Mouse (Mus musculus): ENCODE results near the gene Gm20662.

The Gm20662 gene

GRCm38 (mm10) chr9:107975399-107976386, 20.5 kb upstream of the Gm20662 start, which contains the start of gene Uba7:
Gene Uba7 (plus strand): TSS chr9:107975505.
- DNase-seq (ENCODE audit: low spot score) = peak; percentile 67

GRCm38 (mm10) chr9:107978815-107979214, 17.3 kb upstream of the Gm20662 start:
- no peak for DNase-seq (ENCODE audit: low spot score)

GRCm38 (mm10) chr9:107981684-107982605, 14.2 kb upstream of the Gm20662 start:
- no peak for DNase-seq (ENCODE audit: low spot score)

- DNase-seq (ENCODE audit: low spot score) = peak; percentile 56
Observed at GRCm38 (mm10) chr9:107982681-107983346, 13.3 kb upstream of the Gm20662 start, which contains the start of gene Gm20661. Gene Gm20661 (plus strand): TSS chr9:107983058.

GRCm38 (mm10) chr9:107983421-107983890, 12.7 kb upstream of the Gm20662 start:
- peak; percentile 26 for DNase-seq (ENCODE audit: low spot score)

GRCm38 (mm10) chr9:107984052-107984753, 11.9 kb upstream of the Gm20662 start:
- no peak for DNase-seq (ENCODE audit: low spot score)

GRCm38 (mm10) chr9:107984754-107985055, 11.4 kb upstream of the Gm20662 start:
- no peak for DNase-seq (ENCODE audit: low spot score)

- DNase-seq (ENCODE audit: low spot score) = peak; percentile 92
Observed at GRCm38 (mm10) chr9:107985131-107986119, 10.7 kb upstream of the Gm20662 start, which contains the start of gene Inka1. Gene Inka1 (minus strand): TSS chr9:107985879.

- peak; percentile 73 for DNase-seq (ENCODE audit: low spot score)
Observed at GRCm38 (mm10) chr9:107986376-107986775, 9.8 kb upstream of the Gm20662 start.

- DNase-seq (ENCODE audit: low spot score) = no peak
Observed at GRCm38 (mm10) chr9:107987950-107988349, 8.2 kb upstream of the Gm20662 start.

- DNase-seq (ENCODE audit: low spot score) = no peak
Observed at GRCm38 (mm10) chr9:107992197-107992596, 4.0 kb upstream of the Gm20662 start, which contains the start of gene Cdhr4. Gene Cdhr4 (plus strand): TSS chr9:107992497.

GRCm38 (mm10) chr9:107993013-107993412, 3.1 kb upstream of the Gm20662 start:
- DNase-seq (ENCODE audit: low spot score) = no peak

- no peak for DNase-seq (ENCODE audit: low spot score)
Observed at GRCm38 (mm10) chr9:107994464-107994863, 1.7 kb upstream of the Gm20662 start.

- no peak for DNase-seq (ENCODE audit: low spot score)
Observed at GRCm38 (mm10) chr9:107995513-107995912, 636 bp upstream of the Gm20662 start.

GRCm38 (mm10) chr9:108001922-108002770, 6.0 kb downstream of the Gm20662 start, which contains the start of gene Ip6k1:
Gene Ip6k1 (plus strand): TSS chr9:108002501.
- DNase-seq (ENCODE audit: low spot score) = peak; percentile 99

- DNase-seq (ENCODE audit: low spot score) = peak; percentile 50
Observed at GRCm38 (mm10) chr9:108002778-108003530, 6.8 kb downstream of the Gm20662 start.

GRCm38 (mm10) chr9:108003531-108003890, 7.4 kb downstream of the Gm20662 start:
- DNase-seq (ENCODE audit: low spot score) = peak; percentile 34

- no peak for DNase-seq (ENCODE audit: low spot score)
Observed at GRCm38 (mm10) chr9:108008041-108008440, 11.9 kb downstream of the Gm20662 start.
